Mouse (Mus musculus): ENCODE data around the gene Hmgxb4. TPM values are rescaled to one million over a fixed set of nuclear protein-coding genes. Genes with fewer than 3 reads are reported as not detected.

Hmgxb4 gene
- polyA plus RNA-seq, 1 experiment from 2014 or later: 54.6 TPM

DNA sequence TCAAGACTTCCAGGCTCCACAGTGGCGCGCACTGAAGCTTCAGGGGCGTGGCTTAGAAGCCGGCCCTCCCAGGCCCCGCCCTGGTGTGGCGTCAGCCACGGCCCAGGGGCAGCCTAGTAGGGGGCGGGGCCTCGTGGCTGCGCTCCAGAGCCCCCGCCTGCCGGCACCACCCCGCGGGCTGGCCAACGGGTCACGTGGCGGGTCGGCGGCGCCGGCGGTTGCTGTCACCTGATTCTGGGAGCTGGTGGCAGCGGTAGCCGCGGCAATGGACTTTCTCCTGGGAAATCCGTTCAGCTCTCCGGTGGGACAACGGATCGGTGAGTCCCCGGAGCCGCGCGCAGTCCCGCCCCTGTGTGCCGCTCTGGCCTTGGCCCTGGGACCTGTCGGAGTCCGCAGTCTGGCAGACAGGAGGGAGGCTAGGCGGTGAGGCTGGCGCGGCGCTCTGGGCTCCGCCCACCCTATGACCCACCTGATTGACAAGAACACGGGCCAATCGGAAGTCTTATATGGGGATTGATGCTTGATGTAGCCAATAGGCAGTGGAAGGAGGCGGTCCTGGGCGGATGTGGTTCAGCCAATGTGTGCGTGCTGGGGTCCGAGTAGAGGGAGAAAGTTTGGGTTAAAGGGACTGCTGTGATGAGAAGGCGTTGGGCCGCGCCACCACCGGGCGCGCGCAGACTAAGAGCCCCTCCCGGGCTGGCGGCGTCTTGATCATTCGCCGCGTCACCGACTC lies 40.5 kb downstream of the Hmgxb4 start, which contains the start of gene Tom1:
Tom1 (plus strand) TSS at position 195 of the 733 bp plus-strand sequence.
- under 1% methylated on average over 62 of the region's 62 CpGs for WGBS
- peak within 1 kb of the TSS; percentile 62 for H3K9ac ChIP-seq
- ATAC-seq (ENCODE audit: insufficient read depth): peak; percentile 99
- H3K4me2 ChIP-seq: peak within 1 kb of the TSS; percentile 78
- no peaks in the 10 kb centered on the region for H3K4me1 ChIP-seq (ENCODE audit: insufficient read depth)
- peak within 1 kb of the TSS; percentile 54 for H3K4me3 ChIP-seq (ENCODE audit: low read depth, low read length)
- peak within 1 kb of the TSS; percentile 59 for H3K27ac ChIP-seq (ENCODE audit: low read depth)
- peaks cover 31% of the 10 kb centered on the region for H3K36me3 ChIP-seq (ENCODE audit: insufficient read depth)
- no peak for TF ChIP-seq CTCF (IDR thresholded peaks at IDR 0.05; ENCODE audit: low read depth)
- H3K27me3 ChIP-seq (ENCODE audit: insufficient read depth, low read length): no peaks in the 10 kb centered on the region
- DNase-seq: peak; percentile 99
- no peaks in the 10 kb centered on the region for H3K9me3 ChIP-seq (ENCODE audit: low read depth, low read length)

DNA sequence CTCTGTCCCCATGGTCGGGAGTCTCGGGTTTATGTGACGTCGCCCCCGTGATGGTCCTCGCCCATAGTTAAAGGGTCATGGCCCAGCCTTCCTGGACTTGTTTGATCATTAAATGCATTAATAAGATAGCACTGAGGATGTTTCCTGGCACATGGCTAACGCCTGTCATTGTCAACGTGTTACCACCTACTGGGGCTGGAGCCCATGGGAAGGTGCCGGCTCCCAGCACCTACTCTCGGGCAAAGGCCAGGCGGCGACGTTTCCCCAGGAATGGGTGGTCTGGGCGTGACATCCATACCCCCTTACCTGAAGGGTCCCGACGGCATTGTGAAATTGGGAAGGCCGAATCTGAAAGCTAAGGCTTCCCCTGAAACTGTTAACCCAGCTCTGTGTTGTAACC lies 41.1 kb downstream of the Hmgxb4 start:
- ATAC-seq (ENCODE audit: insufficient read depth): no peak
- peak overlapping the region; percentile 0; the same call in 1 of the 2 replicates for H3K27ac ChIP-seq (ENCODE audit: low read depth)

DNA sequence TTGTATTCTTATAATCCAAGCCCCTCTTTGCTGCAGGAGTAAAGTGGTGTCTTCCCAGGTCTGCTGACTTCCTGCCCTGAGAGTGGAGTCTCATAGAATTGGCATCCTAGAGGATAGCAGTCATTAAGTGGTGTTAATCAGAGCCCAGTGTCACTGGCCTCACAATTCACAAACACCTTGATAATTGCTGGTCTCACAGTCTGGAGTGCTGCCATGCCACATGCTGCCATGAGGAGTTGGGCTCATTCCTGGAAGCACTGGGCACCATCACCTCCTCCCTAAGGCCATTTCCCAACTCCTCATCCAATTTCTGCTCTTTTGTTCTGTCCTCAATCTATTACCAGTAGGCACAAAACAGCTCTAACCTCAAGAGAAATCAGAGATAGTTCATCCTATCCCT lies 42.5 kb downstream of the Hmgxb4 start:
- TF ChIP-seq CTCF (IDR thresholded peaks at IDR 0.05; ENCODE audit: low read depth): no peak
- H3K4me3 ChIP-seq (ENCODE audit: low read depth, low read length): no peak overlapping the region

More for the DNA sequence above, 41.1 kb downstream of the Hmgxb4 start:
- Histone ChIP-seq H3K27me3 (ENCODE audit: insufficient read depth, low read length) (no peaks in the 10 kb centered on the region), H3K4me3 (ENCODE audit: low read depth, low read length) (peak overlapping the region; percentile 54), H3K4me1 (ENCODE audit: insufficient read depth) (no peaks in the 10 kb centered on the region), H3K9me3 (ENCODE audit: low read depth, low read length) (no peaks in the 10 kb centered on the region), H3K9ac (peak overlapping the region; percentile 62), H3K4me2 (peak overlapping the region; percentile 78), H3K36me3 (ENCODE audit: insufficient read depth) (peaks cover 24% of the 10 kb centered on the region)
- under 1% methylated on average over 17 of the region's 17 CpGs for WGBS
- no peak for TF ChIP-seq CTCF (IDR thresholded peaks at IDR 0.05; ENCODE audit: low read depth)
- no peak for DNase-seq

GRCm38 (mm10) chr8:75038497-75038896 lies 45.3 kb downstream of the Hmgxb4 start:
- Histone ChIP-seq H3K9ac (no peak overlapping the region), H3K4me2 (no peak overlapping the region), H3K27ac (ENCODE audit: low read depth) (peak overlapping the region; percentile 19; the same call in 1 of the 2 replicates), H3K4me3 (ENCODE audit: low read depth, low read length) (no peak overlapping the region), H3K36me3 (ENCODE audit: insufficient read depth) (no peaks in the 10 kb centered on the region), H3K27me3 (ENCODE audit: insufficient read depth, low read length) (no peaks in the 10 kb centered on the region), H3K4me1 (ENCODE audit: insufficient read depth) (no peaks in the 10 kb centered on the region), H3K9me3 (ENCODE audit: low read depth, low read length) (no peaks in the 10 kb centered on the region)
- no peak for TF ChIP-seq CTCF (IDR thresholded peaks at IDR 0.05; ENCODE audit: low read depth)
- no peak for DNase-seq
- ATAC-seq (ENCODE audit: insufficient read depth): no peak

More for the DNA sequence above, 42.5 kb downstream of the Hmgxb4 start:
- no peak for DNase-seq
- Histone ChIP-seq H3K27ac (ENCODE audit: low read depth) (no peak overlapping the region), H3K4me1 (ENCODE audit: insufficient read depth) (no peaks in the 10 kb centered on the region), H3K36me3 (ENCODE audit: insufficient read depth) (peaks cover 12% of the 10 kb centered on the region; the same call in 1 of the 2 replicates), H3K4me2 (no peak overlapping the region), H3K9me3 (ENCODE audit: low read depth, low read length) (no peaks in the 10 kb centered on the region), H3K9ac (no peak overlapping the region), H3K27me3 (ENCODE audit: insufficient read depth, low read length) (no peaks in the 10 kb centered on the region)
- ATAC-seq (ENCODE audit: insufficient read depth): no peak

GRCm38 (mm10) chr8:75039754-75040153 lies 46.6 kb downstream of the Hmgxb4 start:
- H3K27ac ChIP-seq (ENCODE audit: low read depth): no peak overlapping the region
- no peak for TF ChIP-seq CTCF (IDR thresholded peaks at IDR 0.05; ENCODE audit: low read depth)
- 64% methylated on average over 1 of the region's 1 CpGs for WGBS
- no peaks in the 10 kb centered on the region for H3K9me3 ChIP-seq (ENCODE audit: low read depth, low read length)
- no peak overlapping the region for H3K9ac ChIP-seq
- no peak overlapping the region for H3K4me2 ChIP-seq
- H3K4me3 ChIP-seq (ENCODE audit: low read depth, low read length): no peak overlapping the region
- H3K4me1 ChIP-seq (ENCODE audit: insufficient read depth): no peaks in the 10 kb centered on the region
- DNase-seq (no peak), ATAC-seq (ENCODE audit: insufficient read depth) (no peak)
- no peaks in the 10 kb centered on the region for H3K36me3 ChIP-seq (ENCODE audit: insufficient read depth)
- no peaks in the 10 kb centered on the region for H3K27me3 ChIP-seq (ENCODE audit: insufficient read depth, low read length)

DNA sequence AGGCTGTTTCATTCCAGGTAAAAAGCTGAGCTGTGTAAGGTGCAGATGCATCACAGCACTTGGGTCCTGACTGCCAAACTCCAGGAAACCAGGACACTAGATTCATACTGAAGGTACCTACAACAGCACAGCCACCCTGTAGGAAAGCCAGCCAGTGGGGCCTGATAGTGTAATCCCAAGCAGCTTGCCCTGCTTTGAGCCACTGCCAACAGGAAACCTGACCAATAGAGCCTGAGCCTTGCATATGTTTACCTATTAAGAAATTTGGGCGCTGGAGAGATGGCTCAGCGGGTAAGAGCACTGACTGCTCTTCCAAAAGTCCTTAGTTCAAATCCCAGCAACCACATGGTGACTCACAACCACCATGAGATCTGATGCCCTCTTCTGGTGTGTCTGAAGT lies 49.0 kb downstream of the Hmgxb4 start:
- WGBS: 74% methylated on average over 2 of the region's 2 CpGs
- H3K4me3 ChIP-seq (ENCODE audit: low read depth, low read length): no peak overlapping the region
- H3K9ac ChIP-seq: no peak overlapping the region
- H3K4me2 ChIP-seq: no peak overlapping the region
- H3K27ac ChIP-seq (ENCODE audit: low read depth): no peak overlapping the region
- H3K9me3 ChIP-seq (ENCODE audit: low read depth, low read length): no peaks in the 10 kb centered on the region
- ATAC-seq (ENCODE audit: insufficient read depth) (no peak), DNase-seq (no peak)
- H3K36me3 ChIP-seq (ENCODE audit: insufficient read depth): no peaks in the 10 kb centered on the region
- H3K4me1 ChIP-seq (ENCODE audit: insufficient read depth): no peaks in the 10 kb centered on the region
- no peaks in the 10 kb centered on the region for H3K27me3 ChIP-seq (ENCODE audit: insufficient read depth, low read length)
- no peak for TF ChIP-seq CTCF (IDR thresholded peaks at IDR 0.05; ENCODE audit: low read depth)

GRCm38 (mm10) chr8:75042974-75043373 lies 49.8 kb downstream of the Hmgxb4 start:
- Histone ChIP-seq H3K4me2 (no peak overlapping the region), H3K4me1 (ENCODE audit: insufficient read depth) (no peaks in the 10 kb centered on the region), H3K9me3 (ENCODE audit: low read depth, low read length) (no peaks in the 10 kb centered on the region), H3K4me3 (ENCODE audit: low read depth, low read length) (no peak overlapping the region), H3K9ac (no peak overlapping the region), H3K27ac (ENCODE audit: low read depth) (no peak overlapping the region), H3K36me3 (ENCODE audit: insufficient read depth) (no peaks in the 10 kb centered on the region), H3K27me3 (ENCODE audit: insufficient read depth, low read length) (no peaks in the 10 kb centered on the region)
- ATAC-seq (ENCODE audit: insufficient read depth) (no peak), DNase-seq (no peak)
- TF ChIP-seq CTCF (IDR thresholded peaks at IDR 0.05; ENCODE audit: low read depth): no peak
- WGBS: 71% methylated on average over 1 of the region's 1 CpGs
